Mouse (Mus musculus): Measurements from ENCODE around the gene Zfp791.

DNA sequence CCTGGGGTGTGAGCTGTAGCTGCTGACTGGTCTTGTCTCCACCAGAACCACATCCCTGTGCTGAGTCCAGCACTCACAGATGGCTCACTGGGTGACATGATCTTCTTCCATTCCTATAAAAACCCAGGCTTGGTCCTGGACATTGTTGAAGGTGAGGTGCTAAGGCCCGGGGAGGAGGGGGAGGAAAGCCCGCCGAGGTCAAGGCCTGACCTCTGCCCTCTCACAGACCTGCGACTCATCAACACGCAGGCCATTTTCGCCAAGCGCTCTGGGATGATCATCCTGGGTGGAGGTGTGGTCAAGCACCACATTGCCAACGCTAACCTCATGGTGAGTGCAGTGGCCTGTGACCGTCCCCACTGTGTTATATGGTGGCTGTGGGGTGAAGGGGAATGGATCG lies 48.7 kb downstream of the Zfp791 start:
- TF ChIP-seq POLR2A (IDR thresholded peaks at IDR 0.05; ENCODE audit: extremely low read depth, insufficient read depth, low read length) (peak; percentile 23; the same call in 1 of the 2 replicates), CTCF (IDR thresholded peaks at IDR 0.05; ENCODE audit: extremely low read depth, insufficient read depth, low read length) (no peak)

All from cortical plate, adult 2 months (tissue).